Mouse (Mus musculus): ENCODE measurements around the gene Fgfr2.

Gene Fgfr2

GRCm38 (mm10) chr7:131809584-131810181 is 1313.5 kb downstream of the Fgfr2 start:
- in situ Hi-C loops (cut with MseI, MboI), result no loop called here

- in situ Hi-C loops (cut with MseI, MboI), result no loop called here
These were observed 1315.9 kb downstream of the Fgfr2 start for GRCm38 (mm10) chr7:131807257-131807656.

GRCm38 (mm10) chr7:131805525-131806202 is 1317.5 kb downstream of the Fgfr2 start:
- in situ Hi-C loops (cut with MseI, MboI), result no loop called here

GRCm38 (mm10) chr7:131800416-131801045 is 1322.6 kb downstream of the Fgfr2 start:
- in situ Hi-C loops (cut with MseI, MboI), result no loop called here

- in situ Hi-C loops (cut with MseI, MboI), result no loop called here
These were observed 1326.0 kb downstream of the Fgfr2 start for GRCm38 (mm10) chr7:131797161-131797560.

- in situ Hi-C loops (cut with MseI, MboI), result no loop called here
These were observed 1334.4 kb downstream of the Fgfr2 start for GRCm38 (mm10) chr7:131788595-131789206.

- in situ Hi-C loops (cut with MseI, MboI), result no loop called here
These were observed 1337.4 kb downstream of the Fgfr2 start for GRCm38 (mm10) chr7:131785721-131786120.

- in situ Hi-C loops (cut with MseI, MboI), result loop anchor here in 1 of 2 experiments (10.0 kb wide), 1 partner anchor 56 kb away; no protein-coding TSS in a partner anchor
These were observed 1344.7 kb downstream of the Fgfr2 start for GRCm38 (mm10) chr7:131778271-131778985.

GRCm38 (mm10) chr7:131777461-131778270 is 1345.5 kb downstream of the Fgfr2 start:
- in situ Hi-C loops (cut with MseI, MboI), result loop anchor here in 1 of 2 experiments (10.0 kb wide), 1 partner anchor 57 kb away; no protein-coding TSS in a partner anchor

- in situ Hi-C loops (cut with MseI, MboI), result loop anchor here in 1 of 2 experiments (10.0 kb wide), 1 partner anchor 59 kb away; no protein-coding TSS in a partner anchor
These were observed 1346.9 kb downstream of the Fgfr2 start for GRCm38 (mm10) chr7:131776191-131776752.

- in situ Hi-C loops (cut with MseI, MboI), result no loop called here
These were observed 1365.2 kb downstream of the Fgfr2 start for GRCm38 (mm10) chr7:131757922-131758321.

- in situ Hi-C loops (cut with MseI, MboI), result no loop called here
These were observed 1375.8 kb downstream of the Fgfr2 start for GRCm38 (mm10) chr7:131747152-131748010.

- in situ Hi-C loops (cut with MseI, MboI), result no loop called here
These were observed 1376.4 kb downstream of the Fgfr2 start for GRCm38 (mm10) chr7:131746752-131747151.

- in situ Hi-C loops (cut with MseI, MboI), result no loop called here
These were observed 1380.0 kb downstream of the Fgfr2 start for GRCm38 (mm10) chr7:131743193-131743592.

GRCm38 (mm10) chr7:131722783-131723575 is 1400.2 kb downstream of the Fgfr2 start:
- in situ Hi-C loops (cut with MseI, MboI), result no loop called here

GRCm38 (mm10) chr7:131722316-131722715 is 1400.8 kb downstream of the Fgfr2 start:
- in situ Hi-C loops (cut with MseI, MboI), result no loop called here

- in situ Hi-C loops (cut with MseI, MboI), result no loop called here
These were observed 1404.9 kb downstream of the Fgfr2 start for GRCm38 (mm10) chr7:131718280-131718679.

GRCm38 (mm10) chr7:131713076-131713475 is 1410.1 kb downstream of the Fgfr2 start:
- in situ Hi-C loops (cut with MseI, MboI), result no loop called here

GRCm38 (mm10) chr7:131696889-131697288 is 1426.3 kb downstream of the Fgfr2 start:
- in situ Hi-C loops (cut with MseI, MboI), result no loop called here

Data from mouse trophoblast stem cell (cell line).